Mouse (Mus musculus): ENCODE results near the gene Taf6l. TPM values are rescaled to one million over a fixed set of nuclear protein-coding genes. Genes with fewer than 3 reads are reported as not detected.

Taf6l gene
- polyA plus RNA-seq, 1 experiment from 2014 or later: 18.2 TPM

GRCm38 (mm10) chr19:8818301-8818798 is 32.1 kb upstream of the Taf6l start:
- WGBS: 19% methylated on average over 14 of the region's 14 CpGs

GRCm38 (mm10) chr19:8817001-8817400 is 30.8 kb upstream of the Taf6l start:
- ATAC-seq (ENCODE audit: extremely low read depth, insufficient number of reproducible peaks, low FRiP score, low TSS enrichment): no peak
- Histone ChIP-seq H3K4me1 (peaks cover 28% of the 10 kb centered on the region), H3K36me3 (peaks cover 52% of the 10 kb centered on the region), H3K4me3 (peak overlapping the region; percentile 99; the same call in 1 of the 2 replicates), H3K9me3 (no peaks in the 10 kb centered on the region), H3K4me2 (peak overlapping the region; percentile 88), H3K9ac (peak overlapping the region; percentile 69), H3K27ac (replicated peaks) (no peak overlapping the region), H3K27me3 (replicated peaks) (no peaks in the 10 kb centered on the region)
- WGBS: 82% methylated on average over 3 of the region's 3 CpGs

More at GRCm38 (mm10) chr19:8818301-8818798, 32.1 kb upstream of the Taf6l start:
- Histone ChIP-seq H3K27ac (replicated peaks) (peak overlapping the region; percentile 99), H3K36me3 (peaks cover 47% of the 10 kb centered on the region), H3K9ac (peak overlapping the region; percentile 89), H3K4me2 (peak overlapping the region; percentile 88), H3K4me3 (peak overlapping the region; percentile 99), H3K27me3 (replicated peaks) (no peaks in the 10 kb centered on the region), H3K4me1 (peaks cover 41% of the 10 kb centered on the region), H3K9me3 (no peaks in the 10 kb centered on the region)
- ATAC-seq (ENCODE audit: extremely low read depth, insufficient number of reproducible peaks, low FRiP score, low TSS enrichment): no peak

DNA sequence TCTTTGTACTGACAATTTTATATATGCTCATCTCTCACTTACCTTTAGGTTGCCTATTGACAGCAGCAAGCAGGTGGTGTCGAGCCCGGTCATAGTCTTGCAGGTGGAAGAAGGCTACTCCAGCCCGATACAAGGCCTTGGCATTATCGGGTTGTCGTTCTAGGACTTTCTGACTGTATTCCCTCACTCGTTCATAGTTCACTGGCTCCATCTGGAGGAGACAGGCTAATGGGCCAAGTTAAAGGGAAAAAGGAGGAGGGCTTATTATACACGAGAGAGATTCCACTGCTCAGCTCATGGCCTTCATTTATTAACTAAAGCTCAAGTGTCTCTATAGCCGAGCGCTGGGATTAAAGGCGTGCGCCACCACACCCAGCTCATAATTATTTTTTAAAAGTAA is 29.6 kb upstream of the Taf6l start:
- H3K9ac ChIP-seq: peak overlapping the region; percentile 61
- ATAC-seq (ENCODE audit: extremely low read depth, insufficient number of reproducible peaks, low FRiP score, low TSS enrichment): no peak
- H3K36me3 ChIP-seq: peaks cover 60% of the 10 kb centered on the region
- H3K4me2 ChIP-seq: no peak overlapping the region
- WGBS: 83% methylated on average over 11 of the region's 11 CpGs
- peaks cover 23% of the 10 kb centered on the region for H3K4me1 ChIP-seq
- H3K4me3 ChIP-seq: no peak overlapping the region
- no peaks in the 10 kb centered on the region for H3K27me3 ChIP-seq (replicated peaks)
- H3K27ac ChIP-seq (replicated peaks): no peak overlapping the region
- H3K9me3 ChIP-seq: no peaks in the 10 kb centered on the region

DNA sequence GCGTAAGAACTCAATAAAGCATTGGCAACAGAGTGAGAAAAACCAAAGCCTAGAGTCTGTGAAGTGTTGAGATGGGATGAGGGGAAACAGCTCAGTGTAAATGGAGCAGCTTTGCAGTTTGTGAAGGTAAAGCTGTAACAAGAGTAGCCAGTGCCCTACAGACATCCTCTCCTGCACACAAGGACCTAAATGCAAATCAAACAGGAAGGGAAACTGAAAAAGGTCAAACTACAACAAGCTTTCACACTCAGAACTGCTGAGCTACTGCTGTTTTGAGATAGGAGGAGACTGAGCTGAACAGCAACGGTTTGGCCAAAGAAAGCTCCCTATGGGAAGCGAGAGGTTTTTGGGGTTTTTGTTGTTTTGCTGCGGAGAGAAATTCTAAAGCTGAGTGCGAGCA is 20.6 kb upstream of the Taf6l start:
- 90% methylated on average over 5 of the region's 5 CpGs for WGBS
- Histone ChIP-seq H3K27me3 (replicated peaks) (no peaks in the 10 kb centered on the region), H3K9ac (no peak overlapping the region), H3K36me3 (peaks cover 70% of the 10 kb centered on the region), H3K9me3 (no peaks in the 10 kb centered on the region), H3K27ac (replicated peaks) (no peak overlapping the region), H3K4me1 (peaks cover 9% of the 10 kb centered on the region), H3K4me3 (no peak overlapping the region), H3K4me2 (no peak overlapping the region)
- ATAC-seq (ENCODE audit: extremely low read depth, insufficient number of reproducible peaks, low FRiP score, low TSS enrichment): no peak

GRCm38 (mm10) chr19:8803879-8804660 is 17.9 kb upstream of the Taf6l start:
- H3K36me3 ChIP-seq: peaks cover 49% of the 10 kb centered on the region
- H3K4me3 ChIP-seq: no peak overlapping the region
- H3K27ac ChIP-seq (replicated peaks): no peak overlapping the region
- WGBS: 83% methylated on average over 11 of the region's 11 CpGs
- no peak for ATAC-seq (ENCODE audit: extremely low read depth, insufficient number of reproducible peaks, low FRiP score, low TSS enrichment)
- H3K9ac ChIP-seq: no peak overlapping the region
- peaks cover 13% of the 10 kb centered on the region for H3K4me1 ChIP-seq
- H3K27me3 ChIP-seq (replicated peaks): no peaks in the 10 kb centered on the region
- no peak overlapping the region for H3K4me2 ChIP-seq
- H3K9me3 ChIP-seq: no peaks in the 10 kb centered on the region

GRCm38 (mm10) chr19:8803204-8803780 is 17.1 kb upstream of the Taf6l start:
- peak overlapping the region; percentile 84 for H3K4me2 ChIP-seq
- no peaks in the 10 kb centered on the region for H3K27me3 ChIP-seq (replicated peaks)
- peaks cover 43% of the 10 kb centered on the region for H3K36me3 ChIP-seq
- H3K27ac ChIP-seq (replicated peaks): peak overlapping the region; percentile 90; the same call in 1 of the 2 replicates
- peak overlapping the region; percentile 76 for H3K4me3 ChIP-seq
- ATAC-seq (ENCODE audit: extremely low read depth, insufficient number of reproducible peaks, low FRiP score, low TSS enrichment): no peak
- 84% methylated on average over 9 of the region's 9 CpGs for WGBS
- H3K4me1 ChIP-seq: peaks cover 13% of the 10 kb centered on the region
- H3K9me3 ChIP-seq: no peaks in the 10 kb centered on the region
- H3K9ac ChIP-seq: peak overlapping the region; percentile 84; the same call in 1 of the 2 replicates

DNA sequence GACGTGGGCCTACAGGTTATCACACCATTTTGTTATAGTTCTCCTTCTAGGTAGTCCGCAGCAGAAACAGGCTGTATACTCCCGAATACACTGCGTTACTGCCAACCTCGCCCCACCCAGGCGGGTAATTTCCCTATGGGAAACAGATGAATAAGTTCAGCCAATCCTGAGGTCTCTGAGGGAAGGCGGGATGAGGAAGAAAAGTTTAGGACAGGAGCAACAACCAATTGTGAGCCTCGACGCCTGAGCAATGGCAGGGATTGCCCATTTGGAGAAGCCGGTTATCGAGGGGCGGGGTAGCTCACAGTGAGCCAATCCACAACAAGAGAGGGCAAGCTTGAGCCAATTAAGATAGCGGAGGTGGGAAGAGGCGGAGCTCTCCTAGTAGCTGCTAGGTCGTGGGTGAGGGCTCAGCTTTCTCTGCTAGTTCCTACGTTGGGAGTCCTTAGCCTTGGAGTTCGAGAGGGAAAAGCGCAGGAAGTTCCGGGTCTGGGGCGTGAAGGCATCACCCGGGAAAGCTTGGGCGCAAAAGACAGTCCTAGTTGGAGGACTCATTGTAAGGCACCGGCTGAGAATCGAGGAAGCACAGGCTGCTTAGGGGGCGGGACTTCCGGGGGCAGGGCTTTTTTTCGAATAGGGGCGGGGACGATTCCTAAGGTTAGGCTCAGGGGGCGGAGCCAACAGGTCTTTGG is 16.1 kb upstream of the Taf6l start, which contains the start of gene Zbtb3:
TSS of gene Zbtb3 (plus strand) at position 426 of the 692 bp plus-strand sequence.
- Histone ChIP-seq H3K36me3 (peaks cover 34% of the 10 kb centered on the region), H3K9ac (peak within 1 kb of the TSS; percentile 84), H3K4me1 (peaks cover 19% of the 10 kb centered on the region), H3K27ac (replicated peaks) (peak within 1 kb of the TSS; percentile 90), H3K4me3 (peak within 1 kb of the TSS; percentile 76), H3K4me2 (peak within 1 kb of the TSS; percentile 84), H3K27me3 (replicated peaks) (no peaks in the 10 kb centered on the region), H3K9me3 (no peaks in the 10 kb centered on the region)
- peak; percentile 97 for ATAC-seq (ENCODE audit: extremely low read depth, insufficient number of reproducible peaks, low FRiP score, low TSS enrichment)
- under 1% methylated on average over 30 of the region's 30 CpGs for WGBS

DNA sequence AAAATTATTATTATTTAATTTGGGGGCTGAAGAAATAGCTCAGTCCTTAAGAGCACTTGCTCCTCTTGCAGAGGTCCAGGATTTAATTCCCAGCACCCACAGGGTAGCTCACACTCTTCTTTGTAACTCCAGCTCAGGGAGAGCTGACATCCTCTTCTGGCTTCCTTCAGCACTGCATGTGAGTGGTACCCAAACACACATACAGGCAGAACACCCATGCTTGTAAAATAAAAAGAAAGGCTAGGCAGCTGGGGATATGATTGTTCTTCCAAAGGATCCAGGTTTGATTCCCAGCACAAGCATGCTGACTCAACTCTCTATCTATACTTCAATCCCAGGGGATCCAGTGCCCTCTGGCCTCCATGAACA is 12.7 kb upstream of the Taf6l start:
- peak overlapping the region; percentile 93; the same call in 1 of the 2 replicates for H3K4me3 ChIP-seq
- no peaks in the 10 kb centered on the region for H3K9me3 ChIP-seq
- H3K36me3 ChIP-seq: peaks cover 28% of the 10 kb centered on the region
- no peak for ATAC-seq (ENCODE audit: extremely low read depth, insufficient number of reproducible peaks, low FRiP score, low TSS enrichment)
- no peaks in the 10 kb centered on the region for H3K27me3 ChIP-seq (replicated peaks)
- peaks cover 22% of the 10 kb centered on the region for H3K4me1 ChIP-seq
- peak overlapping the region; percentile 96 for H3K4me2 ChIP-seq
- no peak overlapping the region for H3K27ac ChIP-seq (replicated peaks)
- peak overlapping the region; percentile 94; the same call in 1 of the 2 replicates for H3K9ac ChIP-seq

- H3K27me3 ChIP-seq (replicated peaks): no peaks in the 10 kb centered on the region
- peaks cover 32% of the 10 kb centered on the region for H3K36me3 ChIP-seq
- peaks cover 22% of the 10 kb centered on the region for H3K4me1 ChIP-seq
- H3K4me2 ChIP-seq: peak within 1 kb of the TSS; percentile 96
- peak within 1 kb of the TSS; percentile 93 for H3K4me3 ChIP-seq
- peak within 1 kb of the TSS; percentile 94 for H3K9ac ChIP-seq
- no peaks in the 10 kb centered on the region for H3K9me3 ChIP-seq
- peak; percentile 69; the same call in 1 of the 2 replicates for ATAC-seq (ENCODE audit: extremely low read depth, insufficient number of reproducible peaks, low FRiP score, low TSS enrichment)
- H3K27ac ChIP-seq (replicated peaks): peak within 1 kb of the TSS; percentile 80
- 1% methylated on average over 25 of the region's 25 CpGs for WGBS
Observed at GRCm38 (mm10) chr19:8798264-8798946, 12.2 kb upstream of the Taf6l start, which contains the start of gene Polr2g. Gene Polr2g (minus strand): TSS chr19:8798577.

DNA sequence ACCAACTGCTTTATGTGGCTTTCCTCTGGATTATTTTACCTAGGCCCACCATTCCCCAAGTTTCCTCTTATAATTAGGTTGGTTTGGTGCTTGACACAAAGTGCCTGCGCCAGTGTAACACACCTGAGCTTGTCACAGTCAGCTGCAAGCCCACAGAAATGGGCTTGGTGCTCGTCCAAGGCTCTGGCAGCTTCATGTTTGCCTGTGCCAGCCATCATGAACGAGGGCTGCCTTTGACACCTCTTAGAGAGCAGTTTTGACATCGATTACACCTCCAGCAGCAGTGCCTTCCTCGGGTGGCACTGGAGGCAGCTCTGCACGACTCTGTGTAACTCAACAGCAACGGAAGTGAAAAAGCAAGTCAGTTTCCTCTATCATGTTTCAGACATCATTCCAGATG is 4.0 kb upstream of the Taf6l start:
- Histone ChIP-seq H3K27me3 (replicated peaks) (no peaks in the 10 kb centered on the region), H3K9ac (no peak overlapping the region), H3K4me3 (no peak overlapping the region), H3K4me1 (peaks cover 8% of the 10 kb centered on the region), H3K36me3 (peaks cover 41% of the 10 kb centered on the region), H3K27ac (replicated peaks) (no peak overlapping the region), H3K9me3 (no peaks in the 10 kb centered on the region), H3K4me2 (no peak overlapping the region)
- ATAC-seq (ENCODE audit: extremely low read depth, insufficient number of reproducible peaks, low FRiP score, low TSS enrichment): no peak
- WGBS: 74% methylated on average over 7 of the region's 7 CpGs

All from heart, embryonic 13.5 days (tissue).